Mouse (Mus musculus) testis, postnatal 14 days (tissue): ENCODE data around the gene Agap2.

ENCODE experiments used
- DNase-seq: peaks from one replicate; pipeline ENCODE4 v3.0.0; 2021; ENCODE audit warnings: low spot score

The Agap2 gene

DNA sequence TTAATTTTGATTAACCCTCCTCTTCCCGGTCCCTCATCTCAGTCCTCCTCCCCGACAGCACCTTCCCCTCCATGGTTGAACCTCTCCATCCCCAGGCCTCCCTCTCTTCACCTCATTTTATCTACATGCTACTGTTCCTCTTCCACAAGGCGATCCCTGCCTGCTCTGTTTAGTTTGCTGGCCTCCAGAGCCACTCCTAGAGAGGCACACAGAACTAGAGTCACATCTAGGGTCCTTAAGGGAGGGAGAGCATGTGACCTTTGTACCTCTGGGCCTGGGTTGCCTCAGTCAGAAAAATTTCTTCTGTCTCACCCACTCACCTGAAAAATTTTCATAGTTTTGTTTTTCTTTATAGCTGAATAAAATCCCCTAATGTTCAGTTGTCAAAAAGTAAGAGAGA, 62.8 kb downstream of the Agap2 start:
- no peak for DNase-seq

DNA sequence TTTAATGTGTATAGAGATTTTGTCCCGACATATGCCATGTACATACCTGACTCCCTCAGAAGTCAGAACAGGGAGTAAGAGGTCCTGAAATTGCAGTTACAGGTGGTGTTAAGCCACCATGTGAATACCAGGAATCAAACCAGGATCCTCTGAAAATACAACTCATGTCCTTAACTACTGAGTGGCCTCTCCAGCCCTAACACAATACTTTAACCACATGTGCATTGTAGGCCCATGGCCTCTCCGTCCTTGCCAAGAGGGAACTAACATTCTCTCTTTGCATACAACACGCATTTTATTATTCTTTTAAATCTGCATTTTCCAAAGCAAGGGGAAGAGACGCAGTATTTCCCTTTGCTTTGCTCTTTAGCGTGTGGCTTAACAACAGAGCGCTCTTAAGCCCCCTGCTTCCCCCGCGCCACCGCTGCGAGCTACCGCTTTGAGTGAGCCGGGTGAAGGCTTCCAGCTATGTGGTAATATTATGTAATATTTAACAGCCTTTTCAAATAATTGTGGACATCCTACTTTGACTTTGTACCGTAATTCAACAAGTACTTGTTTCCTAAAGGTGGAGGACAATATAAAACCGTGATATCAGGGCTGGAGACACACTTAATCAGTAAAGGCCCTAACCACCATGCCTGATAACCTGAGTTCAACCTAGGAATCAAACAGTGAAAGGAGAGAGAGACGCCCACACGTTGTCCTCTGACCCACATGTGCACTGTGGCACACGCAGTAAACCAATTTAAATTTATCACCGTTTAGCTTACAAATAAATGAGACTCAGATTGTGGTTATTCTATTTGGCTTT, 63.5 kb downstream of the Agap2 start:
- no peak for DNase-seq

GRCm38 (mm10) chr10:127140971-127141370, 65.9 kb downstream of the Agap2 start:
- no peak for DNase-seq

DNA sequence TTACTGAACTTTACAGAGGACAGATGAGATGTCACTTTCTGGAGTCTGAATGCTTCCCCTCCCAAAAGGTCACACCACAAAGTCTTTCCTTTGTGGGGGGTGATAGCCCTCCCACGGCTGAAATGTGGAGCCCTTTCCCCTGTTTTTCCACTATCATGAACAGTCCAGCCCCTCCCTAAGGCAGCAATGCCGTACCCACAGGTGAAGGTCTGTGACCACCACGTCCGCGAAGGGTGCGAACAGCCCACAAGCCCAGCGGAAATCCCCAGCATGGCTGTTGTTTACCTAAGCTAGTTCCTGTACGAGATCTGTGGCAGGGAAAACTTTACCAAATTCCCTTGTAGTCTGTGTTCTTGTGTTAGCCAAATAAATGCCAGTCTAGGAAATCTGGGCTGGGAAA, 66.4 kb downstream of the Agap2 start:
- no peak for DNase-seq
